Mouse (Mus musculus) frontal cortex, postnatal 25 days (tissue): ENCODE data around the gene Lrrc8a.

ENCODE experiments used
- DNase-seq, 2 experiments: peaks; one replicate each; pipeline ENCODE4 v3.0.0; 2022; ENCODE audit warnings: low spot score in 2 of 2

The Lrrc8a gene

GRCm38 (mm10) chr2:30239777-30240176, 2.3 kb downstream of the Lrrc8a start:
- no peak for DNase-seq

GRCm38 (mm10) chr2:30240267-30240666, 2.8 kb downstream of the Lrrc8a start, which contains the start of gene Gm28035:
Gene Gm28035 (plus strand): TSS chr2:30240567.
- no peak for DNase-seq

GRCm38 (mm10) chr2:30242509-30242908, 5.0 kb downstream of the Lrrc8a start:
- no peak for DNase-seq

DNA sequence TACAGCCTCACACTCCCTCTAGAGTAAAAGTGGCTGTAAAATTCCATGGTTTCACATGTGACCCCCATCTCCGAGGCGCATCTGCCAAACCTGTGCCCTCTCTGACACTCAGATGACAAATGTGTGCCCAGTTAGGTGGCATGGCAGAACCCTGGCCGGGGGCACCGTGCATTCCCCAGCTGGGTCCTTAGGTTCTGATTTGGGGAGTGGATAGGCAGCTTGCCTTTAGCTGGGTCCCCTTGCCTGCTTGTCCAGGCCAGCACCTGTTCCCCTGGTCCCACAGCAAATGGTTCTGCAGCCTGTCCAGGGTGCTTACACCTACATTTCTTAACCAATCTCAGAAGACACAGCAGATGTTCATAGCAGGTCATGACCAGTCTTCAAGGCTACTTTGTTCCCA, 5.9 kb downstream of the Lrrc8a start:
- no peak for DNase-seq

- no peak for DNase-seq
Measured at GRCm38 (mm10) chr2:30244595-30245178, 7.2 kb downstream of the Lrrc8a start.

DNA sequence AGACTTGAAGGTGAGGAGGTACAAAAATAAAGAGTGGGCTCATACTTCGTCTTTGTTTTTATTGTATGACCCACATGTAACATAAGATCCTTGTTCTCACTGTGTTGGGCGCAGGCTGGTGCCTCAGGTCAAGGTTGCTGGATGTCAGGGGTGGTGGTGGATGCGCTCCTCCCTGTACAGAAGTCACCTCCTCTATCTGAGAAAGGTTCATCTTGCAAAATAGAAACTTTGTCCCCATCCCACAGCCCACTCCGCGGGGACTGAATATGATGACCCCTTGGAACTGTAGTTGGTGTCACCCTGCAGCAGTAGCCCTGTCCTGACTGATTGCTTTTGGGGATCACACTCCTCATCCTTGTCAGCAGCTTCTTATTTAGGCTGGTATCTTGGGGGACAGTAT, 9.5 kb downstream of the Lrrc8a start:
- DNase-seq = no peak

GRCm38 (mm10) chr2:30247681-30248080, 10.2 kb downstream of the Lrrc8a start:
- no peak for DNase-seq

DNA sequence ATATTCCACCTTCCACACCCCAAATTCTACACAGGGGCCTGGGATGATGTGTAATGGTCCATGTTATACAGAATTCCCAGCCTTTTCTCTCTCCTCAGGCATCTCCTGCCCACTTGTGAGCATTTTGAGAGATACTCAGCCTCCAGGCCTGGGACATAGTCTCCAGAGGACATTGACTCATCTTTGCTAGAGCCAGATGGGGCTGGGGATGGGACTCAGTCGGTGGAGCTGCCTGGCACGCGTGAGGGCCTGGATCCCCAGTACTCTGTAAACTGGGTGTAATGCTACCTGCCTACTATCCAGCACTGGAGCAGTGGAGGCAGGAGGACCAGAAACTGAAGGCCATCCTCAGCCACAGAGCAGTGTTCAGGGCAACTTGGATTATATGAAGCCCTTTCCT, 11.7 kb downstream of the Lrrc8a start:
- no peak for DNase-seq

- DNase-seq = no peak
Measured at GRCm38 (mm10) chr2:30250166-30251128, 12.9 kb downstream of the Lrrc8a start.

DNA sequence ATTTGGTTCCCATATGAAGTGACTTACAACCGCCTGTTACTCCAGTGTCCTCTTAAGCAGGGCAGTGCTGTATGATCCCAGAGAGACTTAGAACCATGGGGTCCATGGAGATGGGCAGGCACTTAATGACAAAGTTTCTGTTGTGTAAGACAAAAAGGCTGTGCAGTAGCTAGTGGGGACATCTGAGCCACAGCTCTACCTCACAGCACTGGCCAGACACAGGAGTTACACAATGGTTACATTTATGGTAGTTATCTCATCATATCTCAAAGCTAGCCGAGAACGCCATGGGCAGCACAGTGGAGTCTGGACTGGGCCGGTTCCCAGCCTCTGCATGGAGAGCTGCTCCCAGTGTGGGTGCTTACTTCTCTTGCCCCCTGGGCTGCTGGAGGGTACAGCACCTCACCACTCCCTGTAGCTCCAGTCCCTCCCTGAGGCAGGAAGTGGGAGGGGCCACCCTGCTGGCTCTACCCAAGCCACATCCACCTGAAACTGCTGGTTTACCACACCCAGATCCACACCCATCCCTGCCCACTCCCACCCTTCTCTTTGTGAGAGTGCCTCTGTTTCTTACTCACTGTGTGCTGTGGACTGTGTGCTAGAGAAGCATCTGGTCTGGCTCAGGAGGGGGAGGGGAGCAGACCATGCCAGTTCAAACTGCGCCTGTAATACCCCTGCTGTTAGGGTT, 14.0 kb downstream of the Lrrc8a start:
- DNase-seq = no peak

- no peak for DNase-seq
Measured at GRCm38 (mm10) chr2:30252521-30252920, 15.0 kb downstream of the Lrrc8a start.

DNA sequence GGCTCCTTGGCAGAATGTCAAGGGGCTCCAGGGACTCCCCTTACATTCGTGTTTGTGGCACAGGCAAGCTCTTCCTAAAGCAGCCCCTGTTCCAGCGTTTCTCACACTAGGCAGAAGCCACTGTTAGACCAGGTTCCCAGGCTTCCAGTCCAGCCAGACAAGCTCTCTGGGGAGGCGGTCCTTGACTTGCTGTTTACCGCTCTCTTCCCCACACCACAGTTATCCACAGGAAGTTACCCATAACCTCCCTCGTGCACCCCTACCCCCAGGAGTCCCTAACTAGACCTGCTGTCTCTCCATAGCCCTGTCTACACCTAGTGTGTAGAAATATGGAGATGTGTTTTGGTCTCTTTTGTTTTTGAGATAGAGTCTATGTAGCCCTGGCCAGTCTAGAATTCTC, 16.3 kb downstream of the Lrrc8a start:
- DNase-seq = no peak

DNA sequence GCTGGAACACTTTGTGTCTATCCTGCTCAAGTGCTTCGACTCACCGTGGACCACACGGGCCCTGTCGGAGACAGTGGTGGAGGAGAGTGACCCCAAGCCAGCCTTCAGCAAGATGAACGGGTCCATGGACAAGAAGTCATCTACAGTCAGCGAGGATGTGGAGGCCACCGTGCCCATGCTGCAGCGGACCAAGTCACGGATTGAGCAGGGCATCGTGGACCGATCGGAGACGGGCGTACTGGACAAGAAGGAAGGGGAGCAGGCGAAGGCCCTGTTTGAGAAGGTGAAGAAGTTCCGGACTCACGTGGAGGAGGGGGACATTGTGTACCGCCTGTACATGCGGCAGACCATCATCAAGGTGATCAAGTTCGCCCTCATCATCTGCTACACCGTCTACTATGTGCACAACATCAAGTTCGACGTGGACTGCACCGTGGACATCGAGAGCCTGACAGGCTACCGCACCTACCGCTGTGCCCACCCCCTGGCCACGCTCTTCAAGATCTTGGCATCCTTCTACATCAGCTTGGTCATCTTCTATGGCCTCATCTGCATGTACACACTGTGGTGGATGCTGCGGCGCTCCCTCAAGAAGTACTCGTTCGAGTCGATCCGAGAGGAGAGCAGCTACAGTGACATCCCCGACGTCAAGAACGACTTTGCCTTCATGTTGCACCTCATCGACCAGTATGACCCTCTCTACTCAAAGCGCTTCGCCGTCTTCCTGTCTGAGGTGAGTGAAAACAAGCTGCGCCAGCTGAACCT, 18.3 kb downstream of the Lrrc8a start:
- DNase-seq = no peak

GRCm38 (mm10) chr2:30256616-30257350, 19.3 kb downstream of the Lrrc8a start:
- no peak for DNase-seq

GRCm38 (mm10) chr2:30257699-30258460, 20.4 kb downstream of the Lrrc8a start:
- DNase-seq = no peak

- DNase-seq = no peak
Measured at GRCm38 (mm10) chr2:30258600-30258999, 21.1 kb downstream of the Lrrc8a start.

GRCm38 (mm10) chr2:30259131-30260064, 21.9 kb downstream of the Lrrc8a start:
- no peak for DNase-seq

- DNase-seq = no peak
Measured at GRCm38 (mm10) chr2:30261064-30261736, 23.7 kb downstream of the Lrrc8a start.
